In the genomic region with DNA sequence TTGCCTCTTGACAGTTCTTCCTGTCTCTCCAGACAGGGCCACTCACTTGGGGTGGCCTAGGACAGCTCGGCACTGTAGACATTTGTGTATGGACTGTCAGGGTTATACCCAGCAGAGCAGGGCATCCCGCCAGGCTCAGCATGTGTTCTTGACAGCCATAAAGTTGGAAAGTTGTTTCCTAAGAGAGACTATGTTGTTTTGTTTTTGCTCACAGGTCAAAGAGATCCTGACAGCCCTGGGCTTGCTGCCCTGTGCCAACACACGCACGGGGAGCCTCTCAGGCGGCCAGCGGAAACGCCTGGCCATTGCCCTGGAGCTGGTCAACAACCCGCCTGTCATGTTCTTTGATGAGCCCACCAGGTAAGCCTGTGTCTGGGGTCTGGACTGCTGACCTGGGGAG, we compare ENCODE assay signal across 29 mouse cellular contexts. TPM values are rescaled to one million over a fixed set of nuclear protein-coding genes. Genes with fewer than 3 reads are reported as not detected.
DNase-seq lines count a peak whose midpoint lies in the region.
"Had no signal": no experiment of that assay in that cellular context is flagged by ENCODE, and none has a peak within 500 bp of the region (broad histone marks: within the 10 kb centered on the region; RNA-seq: fewer than 3 reads in every experiment).

No protein-coding gene starts in this region.

- intact Hi-C loops in left cerebral cortex, postnatal 4 days (cut with DNase I) = no loop called here
- intact Hi-C loops in left cerebral cortex, postnatal 36 days (cut with DNase I) = no loop called here

- peak; percentile 52 for DNase-seq in adrenal gland, postnatal 14 days
- DNase-seq in adrenal gland, adult 8-10 months = no peak
- DNase-seq in left cerebral cortex, postnatal 4 days = peak; percentile 29
- DNase-seq in left cerebral cortex, postnatal 36 days (ENCODE audit: low spot score in 2 of 2) = no peak
- peak; percentile 66 for DNase-seq in adipocyte (ENCODE audit: low spot score)
- DNase-seq: cerebellum, adult 18-20 months; cerebellum, adult 9-10 months; cerebellum, postnatal 14 days; gastrocnemius, postnatal 10 days; gastrocnemius, postnatal 36 days; heart, postnatal 36 days had no signal

- H3K4me1 ChIP-seq in brown adipose tissue, adult 24 weeks (ENCODE audit: control insufficient read depth, insufficient read depth, insufficient read length, low read length) = peaks cover 16% of the 10 kb centered on the region
- H3K4me1 ChIP-seq: forebrain, embryonic 13.5 days had no signal

- no peak overlapping the region for H3K4me3 ChIP-seq in brown adipose tissue, adult 24 weeks (ENCODE audit: insufficient read depth, low read depth, low read length)
- H3K4me3 ChIP-seq: forebrain, embryonic 10.5 days; forebrain, embryonic 13.5 days; heart, embryonic 12.5 days; heart, embryonic 15.5 days had no signal

- H3K27ac ChIP-seq in brown adipose tissue, adult 24 weeks (replicated peaks; ENCODE audit: low read depth, low read length) = peak overlapping the region; percentile 58
- H3K27ac ChIP-seq: forebrain, embryonic 10.5 days; forebrain, embryonic 13.5 days; heart, embryonic 15.5 days; hindbrain, embryonic 14.5 days had no signal

RNA-seq across cellular contexts. Expression of gene Tff3, which starts 25.6 kb away (rescaled TPM):
- total RNA-seq in adrenal gland, postnatal 14 days (2021) = 0.78 TPM in 1 of 2 replicates, not detected in the other
- total RNA-seq in adrenal gland, adult 8-10 months (2022) = not detected
- total RNA-seq in left cerebral cortex, postnatal 4 days (2021) = not detected
- total RNA-seq in left cerebral cortex, postnatal 36 days (2021) = not detected
- polyA plus RNA-seq in brown adipose tissue, adult 24 weeks (2012; ENCODE audit: insufficient read depth, insufficient read length, missing spikeins) = not detected in 2 replicates
- total RNA-seq: gastrocnemius, adult 18-20 months; gastrocnemius, postnatal 10 days; gastrocnemius, postnatal 36 days; granulocyte monocyte progenitor cell, adult 5-6 weeks; heart, adult 8-10 months; heart, postnatal 10 days; heart, postnatal 36 days; MEL had no signal
- polyA plus RNA-seq: C2C12; CD4-positive, CD25-positive, alpha-beta regulatory T cell, adult 4 months; embryonic facial prominence, embryonic 11.5 days; embryonic facial prominence, embryonic 14.5 days; forebrain, embryonic 16.5 days; heart, embryonic 12.5 days; heart, embryonic 15.5 days had no signal

RNA-seq across cellular contexts. Expression of gene Tff2, which starts 40.3 kb away (rescaled TPM):
- not detected in 2 replicates for total RNA-seq in adrenal gland, postnatal 14 days (2021)
- not detected for total RNA-seq in adrenal gland, adult 8-10 months (2022)
- total RNA-seq in left cerebral cortex, postnatal 4 days (2021) = not detected
- total RNA-seq in left cerebral cortex, postnatal 36 days (2021) = not detected
- polyA plus RNA-seq in brown adipose tissue, adult 24 weeks (2012; ENCODE audit: insufficient read depth, insufficient read length, missing spikeins) = not detected in 2 replicates
- total RNA-seq: gastrocnemius, adult 18-20 months; gastrocnemius, postnatal 10 days; gastrocnemius, postnatal 36 days; granulocyte monocyte progenitor cell, adult 5-6 weeks; heart, adult 8-10 months; heart, postnatal 10 days; heart, postnatal 36 days; MEL had no signal
- polyA plus RNA-seq: brain, embryonic 14.5 days; C2C12; CD4-positive, CD25-positive, alpha-beta regulatory T cell, adult 4 months; embryonic facial prominence, embryonic 11.5 days; embryonic facial prominence, embryonic 14.5 days; forebrain, embryonic 10.5 days; forebrain, embryonic 13.5 days; forebrain, embryonic 16.5 days; heart, embryonic 12.5 days; heart, embryonic 15.5 days; hindbrain, embryonic 11.5 days; hindbrain, embryonic 14.5 days had no signal

RNA-seq across cellular contexts. Expression of gene Abcg1, which starts 46.3 kb away (rescaled TPM):
- 11.7 and 21.9 TPM in 2 replicates for total RNA-seq in adrenal gland, postnatal 14 days (2021)
- total RNA-seq in adrenal gland, adult 8-10 months (2022) = 10 to 100 TPM; 11.7 to 28.2 (median 16.2) TPM
- total RNA-seq in left cerebral cortex, postnatal 4 days (2021) = 10 to 100 TPM; 18.5 to 20.0 TPM
- total RNA-seq in left cerebral cortex, postnatal 36 days (2021) = 10 to 100 TPM; 65.5 to 77.2 TPM
- polyA plus RNA-seq in brown adipose tissue, adult 24 weeks (2012; ENCODE audit: insufficient read depth, insufficient read length, missing spikeins) = 2.3 and 5.0 TPM in 2 replicates

Comparison
In these comparisons a context has a peak if more than half of its experiments do, and no peak if none do; other contexts are left out.
1. DNase-seq: peak in adrenal gland, postnatal 14 days (single experiment), left cerebral cortex, postnatal 4 days (single experiment) and adipocyte (single experiment); none in adrenal gland, adult 8-10 months (single experiment) and left cerebral cortex, postnatal 36 days (0 of 2).